Mouse (Mus musculus) limb, embryonic 10.5 days (tissue): ENCODE results near the gene Gm45261. TPM values are rescaled to one million over a fixed set of nuclear protein-coding genes. Genes with fewer than 3 reads are reported as not detected.

Experiments used
- DNase-seq: peaks from one replicate; pipeline ENCODE4 v3.0.0-alpha.2; 2017; ENCODE audit warnings: low spot score
- H3K27ac ChIP-seq: fragments of 300-500 bp; sonication (generic); 2 replicates; pipeline ENCODE4 v1.5.1; 2016; ENCODE audit warnings: mild to moderate bottlenecking
- H3K27me3 ChIP-seq: fragments of 300-500 bp; sonication (generic); 2 replicates; pipeline ENCODE4 v1.6.1; 2016; ENCODE audit warnings: low read depth, mild to moderate bottlenecking; ENCODE audit not compliant: poor library complexity, severe bottlenecking
- H3K36me3 ChIP-seq: fragments of 300-500 bp; sonication (generic); 2 replicates; pipeline ENCODE4 v1.6.1; 2016; ENCODE audit warnings: mild to moderate bottlenecking, moderate library complexity
- H3K4me1 ChIP-seq: fragments of 300-500 bp; sonication (generic); 2 replicates; pipeline ENCODE4 v1.6.1; 2016
- H3K4me3 ChIP-seq: fragments of 300-500 bp; sonication (generic); 2 replicates; pipeline ENCODE4 v1.5.1; 2016; ENCODE audit warnings: mild to moderate bottlenecking, moderate library complexity
- H3K9me3 ChIP-seq: fragments of 300-500 bp; sonication (generic); replicated peaks from 2 replicates; pipeline ENCODE4 v1.6.1; 2016; ENCODE audit warnings: mild to moderate bottlenecking
- WGBS: fragments of 180-500 bp; shearing (Covaris S2); methylation state at CpG from one replicate; pipeline ENCODE4 v1.1.7; 2016; 5-methylcytosine and 5-hydroxymethylcytosine counted together
- polyA plus RNA-seq: library from polyadenylated mRNA; unstranded; fragments of >200 nt; fragmentation: Nextera tagmentation; extraction: Ambion mirVana; gene quantifications from 2 replicates; pipeline ENCODE4 v1.2.1, GENCODE M21; 2016

Gene Gm45261
- polyA plus RNA-seq, 1 experiment from 2014 or later, result not detected

DNA sequence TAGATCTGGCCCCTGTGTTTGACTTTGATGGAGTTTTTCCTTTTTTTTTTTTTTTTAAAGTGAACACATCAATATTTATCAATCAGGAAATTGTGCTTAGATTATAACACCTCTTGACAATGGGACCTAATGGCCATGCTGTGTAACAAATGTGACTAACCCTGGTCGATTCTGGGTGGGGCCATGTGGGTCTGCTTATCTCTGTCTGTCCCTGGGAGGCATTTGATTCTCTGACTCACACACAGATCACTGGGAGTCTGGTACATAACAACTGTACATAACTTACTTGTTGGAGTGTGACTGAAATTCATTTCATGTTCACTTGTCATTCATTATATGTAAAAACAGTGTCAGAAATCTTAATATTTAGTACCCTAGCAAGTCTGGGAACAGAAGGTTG, 13.7 kb downstream of the Gm45261 start:
- Histone ChIP-seq H3K27me3 (no peaks in the 10 kb centered on the region), H3K27ac (no peak overlapping the region), H3K4me1 (no peaks in the 10 kb centered on the region), H3K4me3 (no peak overlapping the region), H3K36me3 (no peaks in the 10 kb centered on the region), H3K9me3 (no peaks in the 10 kb centered on the region)
- no peak for DNase-seq
- 76% methylated on average over 1 of the region's 1 CpGs for WGBS

DNA sequence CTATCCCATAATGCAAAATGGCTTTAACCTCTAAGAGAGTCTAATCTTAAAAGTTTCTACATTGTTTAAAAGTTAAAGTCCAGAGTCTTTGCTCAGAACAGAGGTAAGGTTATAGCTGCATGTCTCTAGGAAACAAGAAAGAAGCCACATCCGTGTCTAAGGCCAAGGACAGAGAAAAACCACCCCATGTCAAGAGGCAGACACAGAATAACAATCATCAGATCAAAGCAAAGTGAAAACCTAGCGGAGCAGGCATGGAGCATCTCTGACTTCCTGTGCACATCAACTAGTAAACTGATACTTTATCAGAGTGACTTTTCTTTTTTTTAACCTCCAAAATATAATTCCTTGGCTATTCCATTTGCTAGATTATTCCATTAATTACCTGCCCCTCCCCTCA, 20.3 kb downstream of the Gm45261 start:
- Histone ChIP-seq H3K9me3 (no peaks in the 10 kb centered on the region), H3K27me3 (no peaks in the 10 kb centered on the region), H3K4me1 (no peaks in the 10 kb centered on the region), H3K36me3 (no peaks in the 10 kb centered on the region), H3K27ac (no peak overlapping the region), H3K4me3 (no peak overlapping the region)
- 73% methylated on average over 2 of the region's 2 CpGs for WGBS
- DNase-seq, result no peak

DNA sequence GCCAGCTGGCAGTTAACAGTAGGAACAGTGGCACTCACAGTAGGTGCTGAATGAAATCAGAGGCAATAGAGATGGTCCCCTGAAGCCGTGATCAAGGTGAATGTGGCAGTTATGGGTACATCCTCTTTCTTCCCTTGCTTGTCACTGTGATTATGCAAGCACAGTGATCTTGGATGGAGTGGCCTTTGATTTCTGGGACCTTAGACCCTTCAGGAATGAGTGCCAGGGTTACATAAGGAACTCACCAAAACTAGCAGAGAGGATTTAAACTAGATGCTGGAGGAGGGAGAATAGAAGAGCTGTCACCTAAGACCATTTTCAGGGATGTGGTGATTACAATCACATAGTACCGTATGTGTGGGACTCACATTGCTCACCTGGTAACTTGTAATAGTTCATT, 22.7 kb downstream of the Gm45261 start:
- H3K27me3 ChIP-seq, result no peaks in the 10 kb centered on the region
- 82% methylated on average over 2 of the region's 2 CpGs for WGBS
- no peaks in the 10 kb centered on the region for H3K9me3 ChIP-seq
- H3K4me1 ChIP-seq, result no peaks in the 10 kb centered on the region
- no peaks in the 10 kb centered on the region for H3K36me3 ChIP-seq
- no peak for DNase-seq
- H3K4me3 ChIP-seq, result no peak overlapping the region
- no peak overlapping the region for H3K27ac ChIP-seq

DNA sequence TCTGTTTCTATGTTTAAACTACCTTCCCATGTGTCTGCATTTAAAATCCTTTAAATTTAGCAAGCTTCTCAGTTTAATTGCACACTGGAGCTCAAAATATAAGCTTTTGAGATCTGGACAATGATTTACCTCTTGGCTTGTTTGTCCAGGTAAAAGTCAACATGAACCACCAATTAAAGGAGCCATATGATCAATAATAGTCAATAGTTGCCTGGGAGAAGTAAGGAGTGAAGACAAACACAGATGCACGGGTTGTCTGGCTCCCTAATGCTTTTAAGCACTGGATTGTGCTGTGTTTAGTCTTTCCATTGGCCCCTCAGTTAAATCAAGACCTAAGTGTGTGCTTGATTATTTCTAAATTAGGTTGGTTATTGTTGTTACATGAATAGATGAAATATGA, 33.3 kb downstream of the Gm45261 start:
- no peak for DNase-seq
- Histone ChIP-seq H3K27me3 (no peaks in the 10 kb centered on the region), H3K9me3 (no peaks in the 10 kb centered on the region), H3K27ac (no peak overlapping the region), H3K4me1 (no peaks in the 10 kb centered on the region), H3K36me3 (no peaks in the 10 kb centered on the region), H3K4me3 (no peak overlapping the region)
- whole genome bisulfite sequencing, result 74% methylated on average over 1 of the region's 1 CpGs

DNA sequence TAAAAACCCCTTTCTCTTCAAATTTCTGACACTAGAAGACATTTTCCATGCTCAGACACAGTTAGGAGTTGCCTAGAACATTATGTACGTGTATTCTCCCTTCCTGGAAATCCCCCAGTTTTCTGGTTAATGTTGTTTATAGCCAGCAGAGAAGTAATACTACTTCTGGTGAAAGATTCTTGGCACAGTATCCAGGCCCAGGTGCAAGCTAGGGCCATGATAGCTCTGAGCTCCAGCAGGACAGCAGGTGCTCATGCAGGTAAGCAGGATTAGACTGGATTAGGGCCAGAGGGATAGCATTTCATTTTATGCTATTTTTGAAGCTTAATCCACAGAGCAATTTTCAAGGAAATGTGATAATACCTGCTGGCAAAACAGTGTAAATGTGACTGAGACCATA, 33.8 kb downstream of the Gm45261 start:
- no peak for DNase-seq
- no peaks in the 10 kb centered on the region for H3K36me3 ChIP-seq
- no peaks in the 10 kb centered on the region for H3K9me3 ChIP-seq
- no peaks in the 10 kb centered on the region for H3K4me1 ChIP-seq
- no peak overlapping the region for H3K27ac ChIP-seq
- H3K27me3 ChIP-seq, result no peaks in the 10 kb centered on the region
- no peak overlapping the region for H3K4me3 ChIP-seq
- 69% methylated on average over 1 of the region's 1 CpGs for WGBS

DNA sequence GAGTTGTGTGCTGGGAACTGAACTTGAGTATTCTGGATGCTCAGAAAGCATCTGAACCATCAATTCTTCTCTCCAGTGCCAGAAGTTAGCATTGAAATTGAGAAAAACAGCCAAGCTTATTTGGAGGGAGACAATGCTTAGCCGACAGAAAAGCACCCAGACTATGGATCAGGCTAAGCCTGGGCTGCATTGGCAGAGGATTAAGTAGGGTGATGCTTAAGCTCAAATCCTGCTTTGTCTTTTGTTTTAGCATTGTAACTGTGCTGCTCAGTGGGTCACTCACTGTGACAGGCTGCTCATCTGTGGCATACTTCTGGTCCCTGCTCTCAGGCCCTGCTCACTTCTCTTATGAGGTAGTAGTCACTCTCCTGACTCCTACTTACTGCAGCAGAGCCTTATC, 36.6 kb downstream of the Gm45261 start:
- Histone ChIP-seq H3K36me3 (no peaks in the 10 kb centered on the region), H3K4me3 (no peak overlapping the region), H3K27ac (no peak overlapping the region), H3K4me1 (no peaks in the 10 kb centered on the region), H3K9me3 (no peaks in the 10 kb centered on the region), H3K27me3 (no peaks in the 10 kb centered on the region)
- 75% methylated on average over 1 of the region's 1 CpGs for WGBS
- no peak for DNase-seq

DNA sequence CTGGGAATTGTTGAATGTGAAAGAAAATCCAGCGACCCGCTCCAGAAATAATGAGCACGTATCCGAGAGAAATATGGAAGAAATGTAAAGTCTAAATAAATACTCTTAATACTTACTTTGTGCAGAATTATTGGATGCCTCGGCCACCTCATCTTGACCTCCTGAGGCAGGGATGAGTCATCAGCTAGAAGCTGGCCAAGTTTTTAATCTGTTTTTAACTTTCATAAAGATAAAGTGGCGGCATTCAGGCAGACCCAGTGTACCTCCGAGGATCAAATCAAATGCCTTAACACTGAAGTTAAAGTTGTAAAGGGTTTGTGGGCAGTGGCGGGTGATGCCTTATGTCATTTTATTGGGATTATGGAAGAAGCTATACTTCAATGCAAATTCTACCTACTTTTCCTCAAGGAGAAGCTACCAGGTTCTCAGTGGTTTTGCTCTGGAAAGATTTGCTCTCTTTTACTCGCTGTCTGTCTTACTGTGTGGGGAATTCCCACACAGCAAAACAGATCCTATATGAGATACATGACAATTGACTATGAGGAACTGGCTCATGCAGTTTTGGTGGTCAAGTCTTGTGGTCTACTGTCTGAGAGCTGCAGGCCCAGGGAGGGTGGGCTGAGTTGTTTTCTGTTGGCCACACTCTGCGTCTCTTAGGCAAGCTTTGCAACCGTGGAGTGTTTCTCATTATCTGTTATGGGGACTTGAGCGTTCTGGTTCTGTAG, 42.8 kb downstream of the Gm45261 start:
- Histone ChIP-seq H3K27me3 (no peaks in the 10 kb centered on the region), H3K27ac (no peak overlapping the region), H3K4me3 (no peak overlapping the region), H3K36me3 (no peaks in the 10 kb centered on the region), H3K9me3 (no peaks in the 10 kb centered on the region), H3K4me1 (no peaks in the 10 kb centered on the region)
- 90% methylated on average over 12 of the region's 12 CpGs for WGBS
- DNase-seq, result no peak

DNA sequence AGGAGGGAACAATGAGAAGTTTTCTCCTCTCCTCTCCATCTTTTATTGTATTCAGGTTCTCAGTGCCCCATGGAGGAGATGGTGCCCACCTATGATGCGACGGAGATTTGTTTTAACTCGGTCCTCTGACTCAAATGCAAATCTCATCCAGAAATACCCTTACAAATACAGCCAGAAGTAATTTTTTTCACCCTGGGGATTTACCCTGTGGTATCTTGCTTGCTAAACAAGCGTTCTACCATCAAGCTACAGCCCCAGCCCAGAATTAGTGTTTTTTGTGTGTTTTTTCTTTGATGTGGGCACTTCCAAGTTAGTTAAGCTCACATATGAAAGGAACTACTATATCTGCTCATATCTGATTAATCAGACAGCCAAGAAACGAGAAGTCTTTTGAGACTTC, 44.9 kb downstream of the Gm45261 start:
- Histone ChIP-seq H3K4me3 (no peak overlapping the region), H3K27ac (no peak overlapping the region), H3K36me3 (no peaks in the 10 kb centered on the region), H3K9me3 (no peaks in the 10 kb centered on the region), H3K4me1 (no peaks in the 10 kb centered on the region), H3K27me3 (no peaks in the 10 kb centered on the region)
- no peak for DNase-seq
- WGBS, result 84% methylated on average over 5 of the region's 5 CpGs

DNA sequence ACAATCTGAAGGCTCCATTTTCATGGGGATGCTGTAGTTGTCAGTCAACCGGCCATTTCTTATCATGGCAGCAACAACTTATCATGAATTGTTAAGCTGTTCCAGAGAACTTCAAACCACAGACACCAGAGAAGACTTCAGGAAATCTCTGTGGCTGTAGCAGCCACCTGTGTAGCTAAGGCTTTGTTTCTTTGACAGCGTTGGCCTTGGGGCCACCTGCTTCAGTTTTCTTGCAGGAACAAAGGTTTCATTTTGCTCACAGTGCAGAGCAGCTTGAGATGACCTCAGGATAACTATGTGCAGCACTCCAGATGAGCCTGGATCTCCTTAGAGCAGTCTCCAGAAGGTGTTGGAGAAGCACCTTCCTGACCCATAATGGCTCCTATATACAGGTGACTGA, 48.7 kb downstream of the Gm45261 start:
- WGBS, result 87% methylated on average over 2 of the region's 2 CpGs
- no peaks in the 10 kb centered on the region for H3K36me3 ChIP-seq
- H3K27ac ChIP-seq, result no peak overlapping the region
- no peaks in the 10 kb centered on the region for H3K9me3 ChIP-seq
- H3K27me3 ChIP-seq, result no peaks in the 10 kb centered on the region
- H3K4me3 ChIP-seq, result no peak overlapping the region
- peaks cover 9% of the 10 kb centered on the region for H3K4me1 ChIP-seq
- DNase-seq, result no peak

DNA sequence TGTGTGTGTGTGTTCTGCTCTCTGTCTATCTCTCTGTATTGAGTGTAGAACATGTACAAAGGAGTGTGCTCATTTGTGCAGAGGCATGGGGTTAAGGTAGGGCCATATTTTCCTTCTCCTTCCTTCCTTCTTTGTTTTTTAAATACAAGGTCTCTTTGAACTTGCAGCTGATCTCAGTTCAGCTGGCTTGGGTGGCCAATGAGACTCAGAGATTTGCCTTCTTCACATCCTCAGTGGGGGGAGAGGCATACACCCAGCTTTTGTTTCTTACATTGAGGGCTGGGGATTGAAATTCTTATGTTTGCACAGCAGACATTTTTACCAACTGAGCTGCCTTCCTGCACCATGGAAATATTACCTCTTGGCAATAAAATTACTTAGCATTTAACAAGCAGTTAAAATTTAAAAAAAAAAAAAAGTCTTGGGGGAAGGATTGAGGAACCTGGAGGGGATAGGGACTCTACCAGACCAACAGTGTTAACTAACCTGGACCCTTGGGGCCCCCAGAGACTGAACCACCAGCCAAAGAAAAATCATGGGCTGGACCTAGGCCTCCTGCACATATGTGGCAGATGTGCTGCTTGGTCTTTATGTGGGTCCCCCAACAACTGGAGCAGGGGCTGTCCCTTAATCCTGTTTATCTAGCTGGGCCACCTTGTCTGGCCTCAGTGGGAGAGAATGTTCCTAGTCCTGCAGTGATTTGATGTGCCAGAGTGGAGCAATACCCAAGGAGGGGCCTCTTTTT, 50.8 kb downstream of the Gm45261 start:
- no peak overlapping the region for H3K27ac ChIP-seq
- no peaks in the 10 kb centered on the region for H3K27me3 ChIP-seq
- no peak for DNase-seq
- no peaks in the 10 kb centered on the region for H3K9me3 ChIP-seq
- peaks cover 9% of the 10 kb centered on the region for H3K4me1 ChIP-seq
- no peaks in the 10 kb centered on the region for H3K36me3 ChIP-seq
- no peak overlapping the region for H3K4me3 ChIP-seq

DNA sequence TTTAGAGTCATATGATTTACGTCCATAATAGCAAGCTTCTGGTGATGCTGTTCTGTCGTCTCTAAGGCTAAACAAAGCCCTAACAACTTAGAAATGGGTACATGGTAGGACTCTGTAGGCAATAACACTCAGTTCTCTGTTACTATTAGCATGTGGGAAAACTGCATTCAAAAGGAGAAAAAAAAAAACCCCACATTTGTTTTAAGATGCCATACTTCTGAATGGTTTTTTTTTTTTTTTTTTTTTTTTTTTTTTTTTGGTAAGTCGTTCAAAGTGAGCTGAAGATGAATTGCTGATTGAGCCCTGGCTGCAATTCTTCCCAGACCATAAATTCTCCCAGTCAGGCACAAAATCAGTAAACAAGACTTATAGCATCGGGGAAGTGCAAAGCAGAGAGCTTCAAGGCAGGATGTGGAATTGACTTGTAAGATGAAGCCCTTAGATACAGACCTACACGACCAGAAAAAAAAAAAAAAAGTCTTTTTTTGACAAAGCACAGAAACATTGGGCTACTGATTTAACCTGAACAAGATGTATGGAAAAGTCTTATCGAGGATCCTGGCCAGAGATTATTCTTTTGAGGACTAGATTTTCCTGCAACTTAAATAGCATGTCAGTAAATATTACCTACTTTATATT, 51.7 kb downstream of the Gm45261 start:
- Histone ChIP-seq H3K4me1 (peaks cover 9% of the 10 kb centered on the region), H3K9me3 (no peaks in the 10 kb centered on the region), H3K27me3 (no peaks in the 10 kb centered on the region), H3K36me3 (no peaks in the 10 kb centered on the region), H3K27ac (no peak overlapping the region), H3K4me3 (no peak overlapping the region)
- DNase-seq, result no peak
- 31% methylated on average over 6 of the region's 6 CpGs for WGBS

DNA sequence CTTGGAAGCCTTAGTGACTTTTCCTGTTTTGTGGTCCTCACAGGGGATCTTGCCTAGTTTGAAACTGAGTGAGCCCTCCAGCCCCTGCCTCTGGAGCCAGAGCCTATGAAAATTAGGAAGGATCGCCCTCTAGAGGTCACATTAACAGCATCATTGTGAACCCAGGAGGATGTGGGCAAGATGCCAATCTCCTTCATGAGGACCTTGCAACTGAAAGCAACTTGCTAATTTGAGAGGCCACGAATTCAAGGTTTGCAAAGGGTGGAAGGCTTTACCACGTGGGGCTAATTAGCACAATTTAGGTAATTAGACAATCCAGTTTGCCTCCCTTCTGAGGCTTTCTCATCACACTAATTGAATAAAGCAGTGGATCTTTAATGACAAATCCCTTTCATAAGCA, 52.7 kb downstream of the Gm45261 start:
- WGBS, result 4% methylated on average over 3 of the region's 3 CpGs

DNA sequence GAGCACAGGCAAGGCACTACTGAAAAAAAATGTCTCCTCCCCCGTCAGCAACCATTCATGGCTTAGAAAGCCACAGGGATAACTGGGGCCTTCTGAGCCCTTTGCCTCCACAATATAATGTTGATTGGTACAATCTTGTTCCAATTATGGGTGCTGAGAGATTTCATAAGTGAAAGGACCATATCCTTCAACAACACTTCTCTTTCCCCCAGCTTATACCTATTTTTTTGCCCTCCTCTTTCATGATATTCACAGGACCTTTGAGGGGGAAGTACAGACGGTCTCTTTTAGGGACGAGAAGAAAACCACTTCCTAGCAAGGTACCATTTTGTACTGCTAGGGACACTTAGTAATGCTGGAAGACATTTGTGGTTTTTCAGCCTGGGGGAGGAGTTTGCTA, 57.1 kb downstream of the Gm45261 start:
- no peak overlapping the region for H3K27ac ChIP-seq
- no peaks in the 10 kb centered on the region for H3K27me3 ChIP-seq
- no peak overlapping the region for H3K4me3 ChIP-seq
- 0 out of 2 replicates have a peak, but pooled peaks cover 2% of the 10 kb centered on the region for H3K4me1 ChIP-seq
- H3K9me3 ChIP-seq, result no peaks in the 10 kb centered on the region
- 83% methylated on average over 3 of the region's 3 CpGs for WGBS
- DNase-seq, result no peak
- no peaks in the 10 kb centered on the region for H3K36me3 ChIP-seq

More for the DNA sequence above, 52.7 kb downstream of the Gm45261 start:
- Histone ChIP-seq H3K9me3 (no peaks in the 10 kb centered on the region), H3K27me3 (no peaks in the 10 kb centered on the region), H3K27ac (no peak overlapping the region), H3K4me1 (peaks cover 9% of the 10 kb centered on the region), H3K36me3 (no peaks in the 10 kb centered on the region), H3K4me3 (no peak overlapping the region)
- DNase-seq, result peak; percentile 47
